Mouse (Mus musculus): ENCODE measurements around the gene Ppp3ca.

- no peak for TF ChIP-seq CTCF (IDR thresholded peaks at IDR 0.05; ENCODE audit: extremely low read depth, insufficient read length, insufficient replicate concordance, low read depth, low read length)
- TF ChIP-seq POLR2A (IDR thresholded peaks at IDR 0.05; ENCODE audit: low read depth, low read length) = no peak
These were observed 171.4 kb downstream of the Ppp3ca start for GRCm38 (mm10) chr3:136841282-136841681.

All from small intestine, adult 2 months (tissue).